Mouse (Mus musculus): Measurements from ENCODE around the gene Dennd2c. TPM values are rescaled to one million over a fixed set of nuclear protein-coding genes. Genes with fewer than 3 reads are reported as not detected.
"Not testable (repeated sequence)": the region's sequence is repeated elsewhere in the genome, so short reads cannot be mapped to it uniquely, and the experiment has no call there.

The Dennd2c gene
- total RNA-seq, 2 experiments from 2014 or later: 0.67 to 0.94 TPM

DNA sequence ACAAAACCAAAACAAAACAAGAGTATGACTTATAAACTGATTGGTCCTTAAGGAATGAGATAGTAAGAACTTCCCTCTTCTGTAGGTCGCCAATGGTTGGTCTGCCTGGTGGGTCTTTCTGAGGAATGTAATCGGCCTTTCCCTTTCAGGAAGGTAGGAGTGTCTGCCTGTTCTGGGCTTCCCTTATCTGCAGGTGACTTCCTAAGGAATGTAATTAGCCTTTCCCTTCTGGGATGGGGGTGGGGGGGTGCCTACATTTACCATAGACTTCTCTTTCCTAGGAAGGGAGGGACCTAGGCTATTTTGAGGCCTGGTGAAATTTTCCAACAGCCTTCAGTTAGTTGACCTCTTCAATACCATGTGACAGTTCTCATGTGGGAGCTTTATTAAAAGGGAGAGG lies 108.7 kb downstream of the Dennd2c start:
- DNase-seq (ENCODE audit: low spot score in 2 of 2): no peak

DNA sequence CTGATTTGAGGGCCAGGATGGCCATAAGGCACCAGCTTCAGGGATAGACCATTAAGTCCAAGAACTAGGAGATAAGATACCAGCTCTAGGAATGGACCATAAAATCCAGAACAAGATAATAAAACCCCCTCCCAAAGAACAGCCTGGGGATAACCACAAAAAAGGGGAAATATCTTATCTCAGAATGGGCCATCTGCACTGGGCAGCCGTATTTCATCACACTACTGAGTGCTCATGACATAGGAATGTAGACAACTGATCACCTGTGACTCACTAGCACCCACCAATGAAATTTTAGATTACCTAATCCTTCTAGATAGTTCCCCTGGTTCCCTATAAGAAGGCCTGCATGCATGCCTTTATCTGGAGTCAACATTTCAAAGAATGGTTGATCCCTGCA lies 109.7 kb downstream of the Dennd2c start:
- no peak for DNase-seq (ENCODE audit: low spot score in 2 of 2)

DNA sequence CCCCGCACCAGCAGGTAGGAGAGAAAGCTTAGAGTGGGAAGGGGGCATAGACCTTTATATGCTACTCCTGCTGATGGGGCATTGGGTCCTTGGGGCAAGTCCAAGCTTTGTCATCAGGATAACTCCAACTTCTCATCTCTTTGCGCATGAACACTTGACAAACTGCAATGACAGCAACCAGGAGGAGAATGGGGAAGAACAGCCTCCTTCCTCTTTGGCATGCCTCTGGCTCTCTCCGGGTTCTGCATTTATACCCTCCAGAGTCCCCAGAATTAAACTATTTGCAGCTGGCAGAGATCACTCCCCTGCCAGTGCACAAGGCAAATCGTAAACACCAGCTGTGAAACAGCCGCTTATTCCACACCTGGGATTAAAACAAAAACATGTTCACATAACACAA lies 111.1 kb downstream of the Dennd2c start:
- DNase-seq (ENCODE audit: low spot score in 2 of 2): no peak

DNA sequence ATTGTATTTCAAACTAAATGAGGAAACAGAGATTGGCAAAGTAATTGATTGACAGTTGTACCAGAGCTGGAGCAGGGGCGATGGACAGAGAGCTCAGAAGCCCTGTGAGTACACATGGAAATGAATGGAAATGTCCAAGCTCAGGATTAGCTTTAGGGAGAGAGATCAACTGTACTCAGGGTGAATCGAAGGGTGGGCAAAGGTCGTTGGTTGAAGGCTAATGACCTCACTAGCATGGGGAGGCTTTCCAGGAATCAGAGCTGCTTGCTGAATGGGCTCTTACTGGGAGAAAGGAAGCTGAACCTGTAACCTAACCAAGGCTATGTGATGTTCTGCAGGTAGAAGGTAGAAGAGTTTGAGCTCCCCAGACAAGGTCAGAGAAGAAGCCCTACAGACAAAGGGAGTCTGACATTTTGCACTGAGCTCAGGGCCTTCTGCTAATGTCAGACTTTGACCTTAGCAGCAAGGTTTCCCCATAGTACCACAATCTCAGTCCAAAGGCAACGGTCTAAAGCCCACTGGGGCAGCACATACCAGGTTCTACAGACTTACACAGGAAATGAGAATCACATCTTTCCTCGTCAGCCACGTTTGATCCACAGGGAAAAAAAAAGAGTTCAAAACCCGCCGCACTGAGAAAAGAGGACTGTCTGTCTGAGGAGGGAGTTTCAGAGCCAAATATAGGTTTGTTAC lies 112.3 kb downstream of the Dennd2c start:
- DNase-seq (ENCODE audit: low spot score in 2 of 2): no peak

DNA sequence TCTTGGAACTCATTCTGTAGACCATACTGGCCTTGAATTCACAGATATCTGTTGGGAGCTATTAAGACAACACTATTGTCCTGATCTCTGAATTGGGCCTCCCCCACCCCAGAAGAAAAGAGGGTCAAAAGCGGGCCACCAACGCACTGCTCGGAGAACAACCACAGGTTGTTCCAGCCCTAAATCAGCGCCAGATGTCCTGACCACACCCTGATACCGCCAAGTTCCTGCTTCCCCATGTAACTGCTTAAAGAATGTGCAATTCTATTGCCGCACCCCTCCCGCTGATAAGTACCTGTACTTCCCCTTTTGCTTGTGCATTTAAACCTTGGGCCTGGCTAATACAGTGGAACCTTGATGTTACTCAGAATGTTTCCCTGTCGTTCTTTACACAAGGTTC lies 113.0 kb downstream of the Dennd2c start:
- not testable (repeated sequence) for DNase-seq (ENCODE audit: low spot score in 2 of 2)

Other genes starting within 250 kb of the Dennd2c start
- gene Sycp1, start 166.5 kb upstream of the Dennd2c start, total RNA-seq (2021): not detected
- not detected for gene Nr1h5, start 138.5 kb upstream of the Dennd2c start, total RNA-seq (2021)
- gene Sike1, start 106.9 kb upstream of the Dennd2c start, total RNA-seq (2021): 10 to 100 TPM; 77.9 to 93.2 TPM
- 100 to 1,000 TPM; 252 to 270 TPM for gene Csde1, start 82.2 kb upstream of the Dennd2c start, total RNA-seq (2021)
- 100 to 1,000 TPM in 1 of 2 experiments, 10 to 100 TPM in 1; 84.1 to 101 TPM for gene Nras, start 44.3 kb upstream of the Dennd2c start, total RNA-seq (2021)
- not detected for gene Ampd1, start 28.6 kb upstream of the Dennd2c start, total RNA-seq (2021)
- 10 to 100 TPM; 62.0 to 62.9 TPM for gene Bcas2, start 69.1 kb downstream of the Dennd2c start, total RNA-seq (2021)
- 10 to 100 TPM; 50.1 to 50.2 TPM for gene Trim33, start 176.7 kb downstream of the Dennd2c start, total RNA-seq (2021)

All from layer of hippocampus, postnatal 14 days (tissue).